Mouse (Mus musculus) kidney, embryonic 16.5 days (tissue): ENCODE data around the gene Unc5c. TPM values are rescaled to one million over a fixed set of nuclear protein-coding genes. Genes with fewer than 3 reads are reported as not detected.

ENCODE experiments used
- ATAC-seq: fragments of 200-750 bp; cut with Nextera tagmentation; 2 replicates; pipeline ENCODE4 v1.8.0; 2017; ENCODE audit warnings: moderate TSS enrichment; ENCODE audit not compliant: low FRiP score, low TSS enrichment
- H3K27ac ChIP-seq: fragments of 300-500 bp; sonication (generic); 2 replicates; pipeline ENCODE4 v1.5.1; 2014; ENCODE audit warnings: low read length
- H3K27me3 ChIP-seq: fragments of 300-500 bp; sonication (generic); 2 replicates; pipeline ENCODE4 v1.6.1; 2014; ENCODE audit warnings: low read length, control low read depth, mixed read lengths; ENCODE audit not compliant: insufficient read depth
- H3K36me3 ChIP-seq: fragments of 300-500 bp; sonication (generic); 2 replicates; pipeline ENCODE4 v1.6.1; 2014; ENCODE audit warnings: low read length, control low read depth, mixed read lengths; ENCODE audit not compliant: insufficient read depth
- H3K4me1 ChIP-seq: fragments of 300-500 bp; sonication (generic); 2 replicates; pipeline ENCODE4 v1.6.1; 2014; ENCODE audit warnings: low read length, control low read depth, mixed read lengths; ENCODE audit not compliant: insufficient read depth
- H3K4me2 ChIP-seq: fragments of 300-500 bp; sonication (generic); replicated peaks from 2 replicates; pipeline ENCODE4 v1.6.1; 2014; ENCODE audit warnings: low read depth, low read length
- H3K4me3 ChIP-seq: fragments of 300-500 bp; sonication (generic); 2 replicates; pipeline ENCODE4 v1.5.1; 2014; ENCODE audit warnings: mild to moderate bottlenecking, low read length
- H3K9ac ChIP-seq: fragments of 300-500 bp; sonication (generic); replicated peaks from 2 replicates; pipeline ENCODE4 v1.6.1; 2014; ENCODE audit warnings: low read length
- H3K9me3 ChIP-seq: fragments of 300-500 bp; sonication (generic); 2 replicates; pipeline ENCODE4 v1.6.1; 2016; ENCODE audit warnings: low read length, control low read depth
- WGBS: fragments of 180-500 bp; shearing (Covaris S2); extraction: QIAGEN DNeasy Blood & Tissue Kit; methylation state at CpG from one replicate; pipeline ENCODE4 v1.1.7; 2014; 5-methylcytosine and 5-hydroxymethylcytosine counted together
- polyA plus RNA-seq: library from polyadenylated mRNA; unstranded; fragments of >200 nt; fragmentation: Nextera tagmentation; extraction: Ambion mirVana; gene quantifications from 2 replicates; pipeline ENCODE4 v1.2.1, GENCODE M21; 2015

The Unc5c gene
- polyA plus RNA-seq, 1 experiment from 2014 or later, result 20.8 TPM

- ATAC-seq, result no peak
- Histone ChIP-seq H3K27me3 (no peaks in the 10 kb centered on the region), H3K4me1 (0 out of 2 replicates have a peak, but pooled peaks cover 4% of the 10 kb centered on the region), H3K4me3 (no peak overlapping the region), H3K9ac (no peak overlapping the region), H3K27ac (no peak overlapping the region), H3K4me2 (no peak overlapping the region), H3K36me3 (no peaks in the 10 kb centered on the region), H3K9me3 (no peaks in the 10 kb centered on the region)
- WGBS, result 84% methylated on average over 5 of the region's 5 CpGs
Measured at GRCm38 (mm10) chr3:141593249-141593648, 128.2 kb downstream of the Unc5c start.

GRCm38 (mm10) chr3:141594120-141594519 is 129.1 kb downstream of the Unc5c start:
- Histone ChIP-seq H3K27me3 (no peaks in the 10 kb centered on the region), H3K4me1 (0 out of 2 replicates have a peak, but pooled peaks cover 4% of the 10 kb centered on the region), H3K9ac (no peak overlapping the region), H3K27ac (no peak overlapping the region), H3K36me3 (no peaks in the 10 kb centered on the region), H3K4me3 (no peak overlapping the region), H3K4me2 (no peak overlapping the region), H3K9me3 (no peaks in the 10 kb centered on the region)
- WGBS, result 90% methylated on average over 5 of the region's 5 CpGs
- no peak for ATAC-seq

GRCm38 (mm10) chr3:141595073-141595472 is 130.1 kb downstream of the Unc5c start:
- no peak overlapping the region for H3K27ac ChIP-seq
- no peak for ATAC-seq
- 50% methylated on average over 3 of the region's 3 CpGs for WGBS
- H3K4me3 ChIP-seq, result no peak overlapping the region
- no peak overlapping the region for H3K9ac ChIP-seq
- H3K4me2 ChIP-seq, result no peak overlapping the region
- peaks cover 10% of the 10 kb centered on the region; the same call in 1 of the 2 replicates for H3K4me1 ChIP-seq
- H3K9me3 ChIP-seq, result no peaks in the 10 kb centered on the region
- no peaks in the 10 kb centered on the region for H3K27me3 ChIP-seq
- no peaks in the 10 kb centered on the region for H3K36me3 ChIP-seq

- no peaks in the 10 kb centered on the region for H3K36me3 ChIP-seq
- H3K27ac ChIP-seq, result no peak overlapping the region
- WGBS, result 18% methylated on average over 3 of the region's 3 CpGs
- ATAC-seq, result no peak
- no peak overlapping the region for H3K4me2 ChIP-seq
- H3K4me1 ChIP-seq, result peaks cover 11% of the 10 kb centered on the region; the same call in 1 of the 2 replicates
- no peak overlapping the region for H3K4me3 ChIP-seq
- no peaks in the 10 kb centered on the region for H3K27me3 ChIP-seq
- no peak overlapping the region for H3K9ac ChIP-seq
- no peaks in the 10 kb centered on the region for H3K9me3 ChIP-seq
Measured at GRCm38 (mm10) chr3:141596461-141596860, 131.4 kb downstream of the Unc5c start.

- 57% methylated on average over 1 of the region's 1 CpGs for WGBS
- H3K9ac ChIP-seq, result no peak overlapping the region
- H3K27me3 ChIP-seq, result no peaks in the 10 kb centered on the region
- H3K9me3 ChIP-seq, result no peaks in the 10 kb centered on the region
- H3K36me3 ChIP-seq, result no peaks in the 10 kb centered on the region
- no peak overlapping the region for H3K4me2 ChIP-seq
- H3K4me1 ChIP-seq, result peaks cover 11% of the 10 kb centered on the region; the same call in 1 of the 2 replicates
- ATAC-seq, result no peak
- no peak overlapping the region for H3K27ac ChIP-seq
- no peak overlapping the region for H3K4me3 ChIP-seq
Measured at GRCm38 (mm10) chr3:141596881-141597280, 131.9 kb downstream of the Unc5c start.

- H3K27ac ChIP-seq, result no peak overlapping the region
- H3K4me3 ChIP-seq, result no peak overlapping the region
- H3K9ac ChIP-seq, result no peak overlapping the region
- H3K4me2 ChIP-seq, result no peak overlapping the region
- H3K27me3 ChIP-seq, result no peaks in the 10 kb centered on the region
- no peak for ATAC-seq
- peaks cover 11% of the 10 kb centered on the region; the same call in 1 of the 2 replicates for H3K4me1 ChIP-seq
- H3K9me3 ChIP-seq, result no peaks in the 10 kb centered on the region
- no peaks in the 10 kb centered on the region for H3K36me3 ChIP-seq
- WGBS, result 54% methylated on average over 2 of the region's 2 CpGs
Measured at GRCm38 (mm10) chr3:141597974-141598373, 133.0 kb downstream of the Unc5c start.

- WGBS, result 86% methylated on average over 2 of the region's 2 CpGs
Measured at GRCm38 (mm10) chr3:141598936-141599335, 133.9 kb downstream of the Unc5c start.

GRCm38 (mm10) chr3:141601072-141601549 is 136.1 kb downstream of the Unc5c start:
- Histone ChIP-seq H3K27ac (no peak overlapping the region), H3K9me3 (no peaks in the 10 kb centered on the region), H3K4me2 (no peak overlapping the region), H3K36me3 (no peaks in the 10 kb centered on the region), H3K9ac (no peak overlapping the region), H3K4me1 (peaks cover 11% of the 10 kb centered on the region; the same call in 1 of the 2 replicates), H3K27me3 (no peaks in the 10 kb centered on the region), H3K4me3 (no peak overlapping the region)
- WGBS, result 19% methylated on average over 6 of the region's 6 CpGs
- no peak for ATAC-seq

More at GRCm38 (mm10) chr3:141598936-141599335, 133.9 kb downstream of the Unc5c start:
- H3K4me2 ChIP-seq, result no peak overlapping the region
- no peak overlapping the region for H3K4me3 ChIP-seq
- H3K27ac ChIP-seq, result no peak overlapping the region
- H3K36me3 ChIP-seq, result no peaks in the 10 kb centered on the region
- peaks cover 11% of the 10 kb centered on the region; the same call in 1 of the 2 replicates for H3K4me1 ChIP-seq
- no peak overlapping the region for H3K9ac ChIP-seq
- no peak for ATAC-seq
- H3K27me3 ChIP-seq, result no peaks in the 10 kb centered on the region
- no peaks in the 10 kb centered on the region for H3K9me3 ChIP-seq

GRCm38 (mm10) chr3:141616718-141617117 is 151.7 kb downstream of the Unc5c start:
- WGBS, result 68% methylated on average over 1 of the region's 1 CpGs
- ATAC-seq, result no peak
- Histone ChIP-seq H3K36me3 (no peaks in the 10 kb centered on the region), H3K4me2 (no peak overlapping the region), H3K27me3 (no peaks in the 10 kb centered on the region), H3K9ac (no peak overlapping the region), H3K9me3 (no peaks in the 10 kb centered on the region), H3K27ac (no peak overlapping the region), H3K4me3 (no peak overlapping the region), H3K4me1 (no peaks in the 10 kb centered on the region)

GRCm38 (mm10) chr3:141618675-141619074 is 153.7 kb downstream of the Unc5c start:
- H3K4me1 ChIP-seq, result no peaks in the 10 kb centered on the region
- ATAC-seq, result no peak
- 77% methylated on average over 1 of the region's 1 CpGs for WGBS
- H3K9me3 ChIP-seq, result no peaks in the 10 kb centered on the region
- H3K27ac ChIP-seq, result no peak overlapping the region
- no peak overlapping the region for H3K4me3 ChIP-seq
- no peaks in the 10 kb centered on the region for H3K27me3 ChIP-seq
- no peak overlapping the region for H3K4me2 ChIP-seq
- H3K36me3 ChIP-seq, result no peaks in the 10 kb centered on the region
- H3K9ac ChIP-seq, result no peak overlapping the region
